Mouse (Mus musculus) CH12.LX (cell line): ENCODE results near the gene Cacna2d4. TPM values are rescaled to one million over a fixed set of nuclear protein-coding genes. Genes with fewer than 3 reads are reported as not detected.

ENCODE experiments used
- DNase-seq: peaks from one replicate; pipeline ENCODE4 v3.0.0-alpha.2; 2013; ENCODE audit errors: extremely low read depth
- H3K27ac ChIP-seq: 2 replicates; pipeline ENCODE4 v1.5.1; 2012; ENCODE audit warnings: low read depth, mild to moderate bottlenecking, control low read depth, moderate library complexity; ENCODE audit not compliant: insufficient read depth
- H3K27me3 ChIP-seq: replicated peaks from 2 replicates; pipeline ENCODE3; 2012; ENCODE audit warnings: inconsistent platforms
- H3K36me3 ChIP-seq, 2 experiments: replicated peaks in 1 of 2; 2 replicates each; pipeline versions ENCODE3 to v1.6.1; 2012; ENCODE audit warnings: inconsistent platforms in 1 of 2, low read length in 1 of 2, mild to moderate bottlenecking in 1 of 2, mixed read lengths in 1 of 2, moderate library complexity in 1 of 2; ENCODE audit not compliant: control insufficient read depth in 1 of 2, insufficient read depth in 1 of 2
- H3K4me1 ChIP-seq, 2 experiments: 2 replicates each; pipeline ENCODE4 v1.6.1; 2012; ENCODE audit warnings: inconsistent platforms in 1 of 2, moderate library complexity in 1 of 2; ENCODE audit not compliant: insufficient read depth in 2 of 2, control insufficient read depth in 1 of 2
- H3K4me2 ChIP-seq: 2 replicates; pipeline ENCODE4 v1.6.1; 2012; ENCODE audit warnings: low read depth, mild to moderate bottlenecking, control low read depth; ENCODE audit not compliant: poor library complexity, insufficient read depth, severe bottlenecking
- H3K4me3 ChIP-seq, 3 experiments: fragments of 150-350 bp in 1 of 3; sonication (generic) in 1 of 3; replicated peaks in 1 of 3; 2 replicates each; pipeline versions ENCODE3 to v1.5.1; 2011 to 2012; ENCODE audit warnings: low read depth in 2 of 3, low read length in 2 of 3, mild to moderate bottlenecking in 2 of 3, moderate library complexity in 2 of 3, control low read depth in 1 of 3, improper control_type of control experiment in 1 of 3, inconsistent platforms in 1 of 3, mixed read lengths in 1 of 3; ENCODE audit not compliant: poor library complexity in 1 of 3
- H3K79me2 ChIP-seq: replicated peaks from 2 replicates; pipeline ENCODE4 v1.6.1; 2012; ENCODE audit warnings: mild to moderate bottlenecking, moderate library complexity; ENCODE audit not compliant: control insufficient read depth, poor library complexity, insufficient read depth, severe bottlenecking; ENCODE audit errors: extremely low read depth
- H3K9ac ChIP-seq: 2 replicates; pipeline ENCODE4 v1.6.1; 2012; ENCODE audit warnings: low read depth, mild to moderate bottlenecking, control low read depth, moderate library complexity; ENCODE audit not compliant: insufficient read depth
- H3K9me3 ChIP-seq: replicated peaks from 2 replicates; pipeline ENCODE3; 2012; ENCODE audit warnings: low read length, inconsistent platforms, mixed read lengths
- CHD1 ChIP-seq: IDR thresholded peaks from 2 replicates; pipeline ENCODE4 v1.6.1; 2012; ENCODE audit warnings: low read depth, low read length, improper control_type of control experiment, inconsistent platforms
- EP300 ChIP-seq: IDR thresholded peaks from 2 replicates; pipeline ENCODE4 v1.6.1; 2011; ENCODE audit warnings: low read length, improper control_type of control experiment
- HCFC1 ChIP-seq: IDR thresholded peaks from 2 replicates; pipeline ENCODE4 v1.6.1; 2012; ENCODE audit warnings: low read depth, mild to moderate bottlenecking, inconsistent platforms, low read length, improper control_type of control experiment
- JUND ChIP-seq: conservative IDR thresholded peaks from 2 replicates; pipeline ENCODE4 v1.6.1; 2011; ENCODE audit warnings: low read depth, low read length, improper control_type of control experiment
- MAFK ChIP-seq: IDR thresholded peaks from 2 replicates; pipeline ENCODE4 v1.6.1; 2011; ENCODE audit warnings: low read length, improper control_type of control experiment; ENCODE audit not compliant: insufficient replicate concordance
- MAZ ChIP-seq: IDR thresholded peaks from 2 replicates; pipeline ENCODE4 v1.6.1; 2012; ENCODE audit warnings: low read depth, mild to moderate bottlenecking, inconsistent platforms, low read length, improper control_type of control experiment, moderate library complexity
- MYC ChIP-seq: IDR thresholded peaks from 2 replicates; pipeline ENCODE4 v1.6.1; 2011; ENCODE audit warnings: low read depth, mild to moderate bottlenecking, improper control_type of control experiment, low read length
- NELFE ChIP-seq: IDR thresholded peaks from 2 replicates; pipeline ENCODE4 v1.6.1; 2011; ENCODE audit warnings: low read depth, low read length, improper control_type of control experiment
- PAX5 ChIP-seq: IDR thresholded peaks from 2 replicates; pipeline ENCODE4 v1.6.1; 2012; ENCODE audit warnings: low read length, inconsistent platforms, mixed read lengths
- POLR2A ChIP-seq: IDR thresholded peaks from 2 replicates; pipeline ENCODE4 v1.6.1; 2011; ENCODE audit warnings: low read depth, mild to moderate bottlenecking, improper control_type of control experiment, low read length
- POLR2AphosphoS2 ChIP-seq: IDR thresholded peaks from 2 replicates; pipeline ENCODE4 v1.6.1; 2011; ENCODE audit warnings: low read depth, low read length, improper control_type of control experiment
- RAD21 ChIP-seq: IDR thresholded peaks from 2 replicates; pipeline ENCODE4 v1.6.1; 2011; ENCODE audit warnings: low read depth, mild to moderate bottlenecking, low read length, improper control_type of control experiment, moderate library complexity
- RCOR1 ChIP-seq: conservative IDR thresholded peaks from 2 replicates; pipeline ENCODE4 v1.6.1; 2012; ENCODE audit warnings: low read depth, mild to moderate bottlenecking, inconsistent platforms, low read length, improper control_type of control experiment
- SIN3A ChIP-seq: IDR thresholded peaks from 2 replicates; pipeline ENCODE4 v1.6.1; 2012; ENCODE audit warnings: low read length, improper control_type of control experiment, inconsistent platforms
- SMC3 ChIP-seq: IDR thresholded peaks from 2 replicates; pipeline ENCODE4 v1.6.1; 2011; ENCODE audit warnings: low read depth, low read length, improper control_type of control experiment
- USF1 ChIP-seq: IDR thresholded peaks from 2 replicates; pipeline ENCODE4 v1.6.1; 2014; ENCODE audit warnings: low read depth, mild to moderate bottlenecking, inconsistent platforms, low read length, improper control_type of control experiment
- ZNF384 ChIP-seq: IDR thresholded peaks from 2 replicates; pipeline ENCODE4 v1.6.1; 2012; ENCODE audit warnings: low read depth, low read length, improper control_type of control experiment, inconsistent platforms
- dilution Hi-C: fragments of 300-500 bp; cut with MboI; formaldehyde crosslinking; loops from 2 replicates; pipeline ENCODE4 v1.14.3; 2020; ENCODE audit warnings: low sequenced_read_pairs; ENCODE audit not compliant: extremely low pct_unique_long_range_greater_than_20kb, extremely low pct_ligation_motif_present
- in situ Hi-C: fragments of 300-500 bp; cut with MboI; formaldehyde crosslinking; loops from 3 replicates; pipeline ENCODE4 v1.14.3; 2019; ENCODE audit warnings: low sequenced_read_pairs, low pct_ligation_motif_present, low pct_unique_long_range_greater_than_20kb, mixed read lengths
- polyA plus RNA-seq: library from polyadenylated mRNA; unstranded; fragments of >175 nt; gene quantifications from 2 replicates; pipeline ENCODE4 v1.2.1, GENCODE M21; 2012; ENCODE audit warnings: low read depth; ENCODE audit not compliant: insufficient read length
- total RNA-seq, 2 experiments: library from RNA; depleted of rRNA; stranded (reverse); fragments of 300-350 nt in 1 of 2; fragments of >200 nt in 1 of 2; gene quantifications; 2 replicates each; pipeline ENCODE4 v1.2.3; 2012 to 2014

The Cacna2d4 gene
- total and polyA plus RNA-seq, 3 experiments = 0.08 to 0.64 (median 0.44) TPM

DNA sequence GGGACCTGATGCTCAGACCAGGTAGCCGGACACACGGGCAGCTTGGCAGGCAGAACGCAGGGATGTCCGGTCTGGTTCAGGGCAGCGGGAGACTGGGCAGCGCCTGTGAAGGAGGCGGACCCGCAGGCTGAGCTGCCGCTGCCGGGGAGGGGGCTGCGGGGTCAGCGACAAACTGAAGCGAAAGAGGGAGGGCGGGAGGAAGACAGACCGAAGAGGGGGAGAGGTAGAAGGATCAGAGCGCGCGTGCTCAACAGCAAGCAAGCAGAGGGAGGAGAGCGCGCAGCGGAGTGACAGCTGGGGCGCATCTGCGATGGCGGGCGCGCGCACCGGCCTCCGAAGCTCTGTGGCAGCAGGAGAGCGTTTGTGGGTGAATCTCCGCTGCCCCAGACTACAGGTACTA lies 94.2 kb downstream of the Cacna2d4 start, which contains the start of gene Lrtm2:
Gene Lrtm2 (minus strand): TSS at position 261 of the 400 bp plus-strand sequence.
- in situ Hi-C loops = loop anchor here (25.0 kb wide), 1 partner anchor 718 kb away; no protein-coding TSS in a partner anchor
- TF ChIP-seq POLR2AphosphoS2 = no peak
- TF ChIP-seq MAFK = no peak
- TF ChIP-seq CHD1 = no peak
- no peak for TF ChIP-seq MYC
- no peak for TF ChIP-seq MAZ
- no peak for TF ChIP-seq RAD21
- TF ChIP-seq JUND = no peak
- TF ChIP-seq SIN3A = no peak
- TF ChIP-seq POLR2A = no peak
- no peak for TF ChIP-seq EP300
- TF ChIP-seq RCOR1 = no peak
- TF ChIP-seq NELFE = no peak
- no peak for TF ChIP-seq ZNF384
- no peak for DNase-seq
- dilution Hi-C loops = no loop called here
- no peaks in the 10 kb centered on the region for H3K79me2 ChIP-seq
- H3K27me3 ChIP-seq = peaks cover 66% of the 10 kb centered on the region
- no peaks in the 10 kb centered on the region for H3K9me3 ChIP-seq
- H3K4me3 ChIP-seq = no peak within 1 kb of the TSS
- no peaks in the 10 kb centered on the region for H3K36me3 ChIP-seq
- H3K27ac ChIP-seq = no peak within 1 kb of the TSS
- no peak within 1 kb of the TSS for H3K4me2 ChIP-seq
- H3K9ac ChIP-seq = no peak within 1 kb of the TSS
- H3K4me1 ChIP-seq = peaks cover 0 to under 1% of the 10 kb centered on the region in 2 experiments; a peak in 1 of 4 replicates

DNA sequence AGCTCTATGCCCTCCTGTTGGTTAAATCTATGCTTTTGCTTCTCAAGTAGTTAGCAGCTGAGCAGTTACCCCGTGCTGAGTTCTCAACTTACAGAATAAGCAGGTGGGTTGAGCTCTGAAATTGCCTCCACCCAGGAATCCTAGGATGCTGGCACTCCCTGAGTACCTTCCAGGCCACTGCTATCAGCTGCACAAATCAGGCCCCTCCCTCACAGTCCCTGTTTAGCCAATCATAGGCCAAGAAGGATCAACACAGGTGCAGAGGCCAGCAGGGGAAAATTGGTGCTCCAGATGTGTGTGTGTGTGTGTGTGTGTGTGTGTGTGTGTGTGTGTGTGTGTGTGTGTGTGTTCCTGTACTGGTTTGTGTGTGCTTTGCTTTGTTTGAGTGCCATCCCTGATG lies 95.8 kb downstream of the Cacna2d4 start:
- Histone ChIP-seq H3K27me3 (peaks cover 52% of the 10 kb centered on the region), H3K4me3 (no peak overlapping the region), H3K9me3 (no peaks in the 10 kb centered on the region), H3K4me2 (no peak overlapping the region), H3K36me3 (no peaks in the 10 kb centered on the region), H3K79me2 (no peaks in the 10 kb centered on the region), H3K9ac (no peak overlapping the region), H3K27ac (no peak overlapping the region), H3K4me1 (peaks cover 2 to 12% of the 10 kb centered on the region in 2 experiments; a peak in 3 of 4 replicates)
- TF ChIP-seq NELFE (no peak), POLR2A (no peak), HCFC1 (no peak), USF1 (no peak), SMC3 (no peak), PAX5 (no peak), EP300 (no peak)
- in situ Hi-C loops (loop anchor here (25.0 kb wide), 1 partner anchor 720 kb away; no protein-coding TSS in a partner anchor), dilution Hi-C loops (no loop called here)
- no peak for DNase-seq
